Mouse (Mus musculus): ENCODE measurements around the gene Ulk4.

- TF ChIP-seq CTCF (IDR thresholded peaks at IDR 0.05; ENCODE audit: insufficient read depth, low read length), result no peak
- no peak for TF ChIP-seq POLR2A (IDR thresholded peaks at IDR 0.05; ENCODE audit: borderline replicate concordance, extremely low read depth, low read depth, low read length)
Observed at GRCm38 (mm10) chr9:121192601-121193370, 84.2 kb downstream of the Ulk4 start.

Measured in lung, adult 2 months (tissue).